Mouse (Mus musculus) liver, embryonic 11.5 days (tissue): ENCODE results near the gene Taf1b. TPM values are rescaled to one million over a fixed set of nuclear protein-coding genes. Genes with fewer than 3 reads are reported as not detected.

Source experiments
- ATAC-seq: fragments of 200-750 bp; cut with Nextera tagmentation; replicated peaks from 2 replicates; pipeline ENCODE4 v1.8.0; 2017; ENCODE audit warnings: moderate number of reproducible peaks, mild to moderate bottlenecking, moderate TSS enrichment, moderate library complexity; ENCODE audit not compliant: low FRiP score
- DNase-seq: peaks from one replicate; pipeline ENCODE4 v3.0.0-alpha.2; 2017; ENCODE audit warnings: low spot score
- H3K27ac ChIP-seq: fragments of 300-500 bp; sonication (generic); 2 replicates; pipeline ENCODE4 v1.5.1; 2014; ENCODE audit warnings: mild to moderate bottlenecking, low read depth, low read length, control low read depth
- H3K27me3 ChIP-seq: fragments of 300-500 bp; sonication (generic); replicated peaks from 2 replicates; pipeline ENCODE4 v1.6.1; 2014; ENCODE audit warnings: low read length, mixed read lengths; ENCODE audit not compliant: control insufficient read depth, insufficient read depth
- H3K36me3 ChIP-seq: fragments of 300-500 bp; sonication (generic); 2 replicates; pipeline ENCODE4 v1.6.1; 2014; ENCODE audit warnings: mild to moderate bottlenecking, low read length, moderate library complexity, mixed read lengths; ENCODE audit not compliant: control insufficient read depth, insufficient read depth
- H3K4me1 ChIP-seq: fragments of 300-500 bp; sonication (generic); replicated peaks from 2 replicates; pipeline ENCODE4 v1.6.1; 2014; ENCODE audit warnings: low read length, mixed read lengths; ENCODE audit not compliant: control insufficient read depth, insufficient read depth
- H3K4me2 ChIP-seq: fragments of 300-500 bp; sonication (generic); 2 replicates; pipeline ENCODE4 v1.6.1; 2014; ENCODE audit warnings: mild to moderate bottlenecking, control low read depth, moderate library complexity
- H3K4me3 ChIP-seq: fragments of 300-500 bp; sonication (generic); 2 replicates; pipeline ENCODE4 v1.5.1; 2014; ENCODE audit warnings: low read depth, low read length, control low read depth
- H3K9ac ChIP-seq: fragments of 300-500 bp; sonication (generic); 2 replicates; pipeline ENCODE4 v1.6.1; 2014; ENCODE audit warnings: low read depth, low read length, control low read depth
- H3K9me3 ChIP-seq: fragments of 300-500 bp; sonication (generic); 2 replicates; pipeline ENCODE4 v1.6.1; 2016; ENCODE audit warnings: low read length, inconsistent platforms, mixed read lengths; ENCODE audit not compliant: control insufficient read depth
- WGBS: fragments of 180-500 bp; shearing (Covaris S2); extraction: QIAGEN DNeasy Blood & Tissue Kit; methylation state at CpG from one replicate; pipeline ENCODE4 v1.1.7; 2014; 5-methylcytosine and 5-hydroxymethylcytosine counted together
- polyA plus RNA-seq: library from polyadenylated mRNA; unstranded; fragments of >200 nt; fragmentation: Nextera tagmentation; extraction: Ambion mirVana; gene quantifications from 2 replicates; pipeline ENCODE4 v1.2.1, GENCODE M21; 2014

Taf1b gene
- polyA plus RNA-seq, 1 experiment from 2014 or later, result 23.2 TPM

DNA sequence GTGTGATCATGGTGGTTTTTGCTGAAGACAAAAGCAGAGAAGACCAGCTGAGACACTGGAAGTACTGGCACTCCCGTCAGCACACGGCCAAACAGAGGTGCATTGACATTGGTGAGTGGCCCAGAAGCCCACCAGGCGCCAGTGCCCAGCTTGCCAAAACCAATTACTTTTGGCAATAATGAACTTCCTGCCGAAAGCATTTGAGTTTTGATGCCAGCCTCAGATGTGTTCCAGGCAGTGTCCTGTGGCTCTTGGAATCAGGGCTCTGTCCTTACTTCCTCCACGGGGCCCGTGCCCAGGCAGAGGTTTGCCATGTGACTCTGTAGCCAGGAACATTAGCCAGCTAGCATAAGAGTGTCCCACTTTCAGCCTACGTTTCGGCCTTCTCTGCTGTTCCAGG is 86.7 kb downstream of the Taf1b start:
- no peaks in the 10 kb centered on the region for H3K36me3 ChIP-seq
- peaks cover 4% of the 10 kb centered on the region; the same call in 1 of the 2 replicates for H3K4me1 ChIP-seq
- no peak overlapping the region; the same call in 1 of the 2 replicates for H3K27ac ChIP-seq
- H3K27me3 ChIP-seq, result no peaks in the 10 kb centered on the region
- DNase-seq (no peak), ATAC-seq (no peak)
- no peak overlapping the region for H3K4me3 ChIP-seq
- H3K9me3 ChIP-seq, result no peaks in the 10 kb centered on the region
- H3K9ac ChIP-seq, result no peak overlapping the region
- no peak overlapping the region for H3K4me2 ChIP-seq
- WGBS, result 85% methylated on average over 8 of the region's 8 CpGs

DNA sequence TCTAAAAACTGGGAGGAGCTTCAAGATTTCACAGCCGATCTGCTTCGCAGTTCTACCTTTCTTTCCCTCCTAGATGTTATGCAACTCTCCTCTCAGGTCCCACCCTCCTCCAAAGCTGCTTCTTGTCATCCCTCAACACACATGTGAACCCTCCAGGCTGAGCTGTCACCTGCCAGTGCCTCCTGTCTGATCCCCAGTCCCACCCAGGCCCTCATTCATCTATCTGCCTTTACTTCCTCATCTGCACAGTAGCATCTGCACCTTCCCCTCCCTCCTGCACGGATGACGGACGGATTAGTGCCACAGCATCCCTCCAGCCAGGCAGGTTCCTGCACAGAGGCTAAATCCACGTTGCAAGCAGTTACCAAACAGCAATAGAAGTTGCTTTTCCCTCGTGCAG is 88.0 kb downstream of the Taf1b start:
- Histone ChIP-seq H3K9me3 (no peaks in the 10 kb centered on the region), H3K4me2 (no peak overlapping the region), H3K9ac (no peak overlapping the region), H3K4me1 (peaks cover 5% of the 10 kb centered on the region; the same call in 1 of the 2 replicates), H3K4me3 (no peak overlapping the region), H3K27me3 (no peaks in the 10 kb centered on the region), H3K36me3 (no peaks in the 10 kb centered on the region), H3K27ac (no peak overlapping the region)
- ATAC-seq, result no peak
- 67% methylated on average over 7 of the region's 7 CpGs for WGBS
- no peak for DNase-seq

GRCm38 (mm10) chr12:24590371-24590770 is 92.2 kb downstream of the Taf1b start:
- Histone ChIP-seq H3K27me3 (no peaks in the 10 kb centered on the region), H3K27ac (no peak overlapping the region), H3K4me3 (no peak overlapping the region), H3K4me2 (no peak overlapping the region), H3K4me1 (peaks cover 8% of the 10 kb centered on the region; the same call in 1 of the 2 replicates), H3K36me3 (no peaks in the 10 kb centered on the region), H3K9ac (no peak overlapping the region), H3K9me3 (no peaks in the 10 kb centered on the region)
- 85% methylated on average over 7 of the region's 7 CpGs for WGBS
- ATAC-seq (no peak), DNase-seq (no peak)

GRCm38 (mm10) chr12:24592055-24592454 is 93.9 kb downstream of the Taf1b start:
- ATAC-seq, result no peak
- Histone ChIP-seq H3K4me3 (no peak overlapping the region), H3K27ac (no peak overlapping the region)

GRCm38 (mm10) chr12:24592956-24593672 is 95.0 kb downstream of the Taf1b start:
- Histone ChIP-seq H3K36me3 (no peaks in the 10 kb centered on the region), H3K9ac (no peak overlapping the region), H3K9me3 (no peaks in the 10 kb centered on the region), H3K27me3 (no peaks in the 10 kb centered on the region), H3K4me2 (peak overlapping the region; percentile 68), H3K27ac (no peak overlapping the region), H3K4me1 (peaks cover 8% of the 10 kb centered on the region; the same call in 1 of the 2 replicates), H3K4me3 (peak overlapping the region; percentile 30)
- peak; percentile 39 for DNase-seq
- ATAC-seq, result peak; percentile 57
- 17% methylated on average over 22 of the region's 22 CpGs for WGBS

More at GRCm38 (mm10) chr12:24592055-24592454, 93.9 kb downstream of the Taf1b start:
- Histone ChIP-seq H3K4me2 (no peak overlapping the region), H3K4me1 (peaks cover 8% of the 10 kb centered on the region; the same call in 1 of the 2 replicates), H3K9ac (no peak overlapping the region), H3K36me3 (no peaks in the 10 kb centered on the region), H3K27me3 (no peaks in the 10 kb centered on the region), H3K9me3 (no peaks in the 10 kb centered on the region)
- no peak for DNase-seq
- 86% methylated on average over 9 of the region's 9 CpGs for WGBS

DNA sequence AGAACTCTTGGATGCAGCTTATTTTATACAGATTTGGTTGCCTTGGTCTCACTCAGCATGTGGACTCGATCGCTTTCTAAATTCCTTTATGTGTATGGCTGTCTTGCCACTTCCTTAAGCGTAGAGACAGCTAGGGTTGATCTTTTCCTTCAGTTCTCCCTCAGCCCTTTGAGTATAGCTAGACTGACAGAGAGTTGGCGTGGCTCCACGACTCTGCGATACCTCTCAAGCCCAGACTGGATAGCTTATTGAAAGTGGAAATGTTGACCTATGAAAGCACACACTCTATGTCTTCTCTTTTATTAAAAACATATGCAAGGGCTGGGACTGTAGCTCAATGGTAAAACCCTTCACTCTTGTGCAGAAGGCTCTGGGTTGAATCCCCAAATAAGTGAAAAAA is 99.2 kb downstream of the Taf1b start:
- no peaks in the 10 kb centered on the region for H3K36me3 ChIP-seq
- H3K9me3 ChIP-seq, result no peaks in the 10 kb centered on the region
- no peak for ATAC-seq
- no peak overlapping the region for H3K9ac ChIP-seq
- 81% methylated on average over 6 of the region's 6 CpGs for WGBS
- DNase-seq, result no peak
- no peaks in the 10 kb centered on the region for H3K27me3 ChIP-seq
- H3K4me3 ChIP-seq, result no peak overlapping the region
- H3K27ac ChIP-seq, result no peak overlapping the region
- no peak overlapping the region for H3K4me2 ChIP-seq
- H3K4me1 ChIP-seq, result peaks cover 6% of the 10 kb centered on the region; the same call in 1 of the 2 replicates

- DNase-seq (no peak), ATAC-seq (no peak)
- no peaks in the 10 kb centered on the region for H3K27me3 ChIP-seq
- H3K4me1 ChIP-seq, result no peaks in the 10 kb centered on the region
- H3K27ac ChIP-seq, result no peak overlapping the region
- WGBS, result 65% methylated on average over 8 of the region's 8 CpGs
- H3K9me3 ChIP-seq, result no peaks in the 10 kb centered on the region
- no peak overlapping the region for H3K9ac ChIP-seq
- no peak overlapping the region for H3K4me3 ChIP-seq
- no peaks in the 10 kb centered on the region for H3K36me3 ChIP-seq
- no peak overlapping the region for H3K4me2 ChIP-seq
Observed at GRCm38 (mm10) chr12:24599366-24599895, 101.3 kb downstream of the Taf1b start.

GRCm38 (mm10) chr12:24600074-24600473 is 101.9 kb downstream of the Taf1b start:
- ATAC-seq (no peak), DNase-seq (no peak)
- no peak overlapping the region for H3K27ac ChIP-seq
- no peaks in the 10 kb centered on the region for H3K9me3 ChIP-seq
- WGBS, result 79% methylated on average over 7 of the region's 7 CpGs
- no peak overlapping the region for H3K4me2 ChIP-seq
- H3K4me3 ChIP-seq, result no peak overlapping the region
- H3K36me3 ChIP-seq, result no peaks in the 10 kb centered on the region
- no peaks in the 10 kb centered on the region for H3K27me3 ChIP-seq
- no peaks in the 10 kb centered on the region for H3K4me1 ChIP-seq
- no peak overlapping the region for H3K9ac ChIP-seq

- H3K4me2 ChIP-seq, result no peak overlapping the region
- H3K4me1 ChIP-seq, result no peaks in the 10 kb centered on the region
- H3K27ac ChIP-seq, result no peak overlapping the region
- H3K36me3 ChIP-seq, result no peaks in the 10 kb centered on the region
- peak; percentile 65 for DNase-seq
- 3% methylated on average over 9 of the region's 9 CpGs for WGBS
- H3K27me3 ChIP-seq, result no peaks in the 10 kb centered on the region
- H3K9ac ChIP-seq, result no peak overlapping the region
- no peak overlapping the region for H3K4me3 ChIP-seq
- no peaks in the 10 kb centered on the region for H3K9me3 ChIP-seq
- ATAC-seq, result peak; percentile 82
Observed at GRCm38 (mm10) chr12:24600806-24601205, 102.6 kb downstream of the Taf1b start.
